Mouse (Mus musculus): ENCODE data around the gene St8sia1. TPM values are rescaled to one million over a fixed set of nuclear protein-coding genes. Genes with fewer than 3 reads are reported as not detected.

St8sia1 gene
- polyA plus RNA-seq, 1 experiment from 2014 or later, result 8.1 TPM

- DNase-seq (ENCODE audit: low spot score), result no peak
These were observed 18.8 kb downstream of the St8sia1 start for GRCm38 (mm10) chr6:142945461-142945860.

GRCm38 (mm10) chr6:142944470-142944869, 19.8 kb downstream of the St8sia1 start:
- no peak for DNase-seq (ENCODE audit: low spot score)

- DNase-seq (ENCODE audit: low spot score), result no peak
These were observed 20.8 kb downstream of the St8sia1 start for GRCm38 (mm10) chr6:142943419-142943818.

- peak; percentile 50 for DNase-seq (ENCODE audit: low spot score)
These were observed 22.5 kb downstream of the St8sia1 start for GRCm38 (mm10) chr6:142941596-142942381.

GRCm38 (mm10) chr6:142941078-142941477, 23.2 kb downstream of the St8sia1 start:
- DNase-seq (ENCODE audit: low spot score), result no peak

GRCm38 (mm10) chr6:142938549-142939345, 25.5 kb downstream of the St8sia1 start:
- DNase-seq (ENCODE audit: low spot score), result no peak

GRCm38 (mm10) chr6:142938074-142938473, 26.2 kb downstream of the St8sia1 start:
- DNase-seq (ENCODE audit: low spot score), result no peak

- DNase-seq (ENCODE audit: low spot score), result no peak
These were observed 31.7 kb downstream of the St8sia1 start for GRCm38 (mm10) chr6:142932582-142932981.

GRCm38 (mm10) chr6:142932144-142932543, 32.1 kb downstream of the St8sia1 start:
- peak; percentile 27 for DNase-seq (ENCODE audit: low spot score)

- DNase-seq (ENCODE audit: low spot score), result no peak
These were observed 35.5 kb downstream of the St8sia1 start for GRCm38 (mm10) chr6:142928551-142929309.

GRCm38 (mm10) chr6:142926901-142927605, 37.2 kb downstream of the St8sia1 start:
- no peak for DNase-seq (ENCODE audit: low spot score)

GRCm38 (mm10) chr6:142925921-142926320, 38.3 kb downstream of the St8sia1 start:
- no peak for DNase-seq (ENCODE audit: low spot score)

- peak; percentile 17 for DNase-seq (ENCODE audit: low spot score)
These were observed 38.9 kb downstream of the St8sia1 start for GRCm38 (mm10) chr6:142925374-142925773.

GRCm38 (mm10) chr6:142920901-142921300, 43.4 kb downstream of the St8sia1 start:
- DNase-seq (ENCODE audit: low spot score), result no peak

- no peak for DNase-seq (ENCODE audit: low spot score)
These were observed 45.6 kb downstream of the St8sia1 start for GRCm38 (mm10) chr6:142918691-142919090.

GRCm38 (mm10) chr6:142917471-142917901, 46.8 kb downstream of the St8sia1 start:
- peak; percentile 87 for DNase-seq (ENCODE audit: low spot score)

GRCm38 (mm10) chr6:142916271-142916941, 47.8 kb downstream of the St8sia1 start:
- DNase-seq (ENCODE audit: low spot score), result peak; percentile 38

GRCm38 (mm10) chr6:142915464-142915863, 48.8 kb downstream of the St8sia1 start:
- DNase-seq (ENCODE audit: low spot score), result peak; percentile 62

- peak; percentile 33 for DNase-seq (ENCODE audit: low spot score)
These were observed 49.6 kb downstream of the St8sia1 start for GRCm38 (mm10) chr6:142914676-142915075.

- no peak for DNase-seq (ENCODE audit: low spot score)
These were observed 53.0 kb downstream of the St8sia1 start for GRCm38 (mm10) chr6:142911263-142911662.

Measured in thymus, postnatal 0 days (tissue).